Mouse (Mus musculus) cerebellum, postnatal 14 days (tissue): ENCODE measurements at regions not wholly inside any gene's neighbourhood (a gene's known extent, or its start where the extent isn't known, plus 50 kb on each side); places are given as distances from the start of the nearest gene placed in this dataset.

ENCODE experiments used
- DNase-seq, 2 experiments: peaks; one replicate each; pipeline ENCODE4 v3.0.0; 2021; ENCODE audit warnings: mixed read lengths in 2 of 2

- no peak for DNase-seq
Observed at GRCm38 (mm10) chr2:95142151-95142550, 704.2 kb upstream of the Api5 start.

DNA sequence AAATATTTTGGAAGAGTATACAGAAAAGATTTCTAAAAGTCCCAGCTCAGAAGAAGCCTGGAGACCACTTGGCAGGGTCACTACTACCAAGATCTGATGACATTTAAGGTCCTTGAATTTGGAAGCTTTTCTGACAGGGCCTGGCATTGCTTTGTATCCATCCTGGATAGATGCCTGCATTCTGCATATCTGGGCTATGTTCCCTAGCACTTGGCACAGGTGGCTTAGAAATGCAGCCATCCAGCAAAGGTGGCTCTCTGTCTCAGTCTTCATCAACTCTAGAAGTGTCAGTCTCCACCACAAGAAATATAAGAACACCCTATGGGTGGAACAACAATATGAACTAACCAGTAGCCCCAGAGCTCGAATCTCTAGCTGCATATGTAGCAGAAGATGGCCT, 702.2 kb upstream of the Api5 start:
- DNase-seq: peak; percentile 88 to 95

GRCm38 (mm10) chr2:95136636-95137035, 698.7 kb upstream of the Api5 start:
- no peak for DNase-seq

- DNase-seq: peak; percentile 52 to 73
Observed at GRCm38 (mm10) chr2:95131181-95131580, 693.2 kb upstream of the Api5 start.

DNA sequence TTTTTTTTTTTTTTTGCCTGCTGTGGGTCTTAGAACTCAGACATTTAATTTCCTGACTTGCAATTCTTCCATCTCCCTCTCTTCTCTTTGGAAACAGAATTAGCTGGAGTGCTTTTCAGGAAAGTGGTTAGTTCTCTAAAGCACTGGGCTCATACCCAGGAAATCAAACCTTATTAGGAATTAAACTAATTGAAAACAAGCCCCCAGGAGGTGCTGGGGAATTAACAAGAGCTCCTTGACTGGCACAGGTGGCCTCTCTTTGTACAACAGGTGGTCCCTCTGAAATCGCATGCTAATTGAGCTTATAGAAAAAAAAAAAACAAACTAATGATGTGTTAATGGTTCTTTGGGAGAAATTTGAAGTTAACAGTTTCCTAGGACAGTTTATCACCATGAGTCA, 690.8 kb upstream of the Api5 start:
- DNase-seq: no peak

GRCm38 (mm10) chr2:95119544-95119943, 681.6 kb upstream of the Api5 start:
- DNase-seq: no peak

DNA sequence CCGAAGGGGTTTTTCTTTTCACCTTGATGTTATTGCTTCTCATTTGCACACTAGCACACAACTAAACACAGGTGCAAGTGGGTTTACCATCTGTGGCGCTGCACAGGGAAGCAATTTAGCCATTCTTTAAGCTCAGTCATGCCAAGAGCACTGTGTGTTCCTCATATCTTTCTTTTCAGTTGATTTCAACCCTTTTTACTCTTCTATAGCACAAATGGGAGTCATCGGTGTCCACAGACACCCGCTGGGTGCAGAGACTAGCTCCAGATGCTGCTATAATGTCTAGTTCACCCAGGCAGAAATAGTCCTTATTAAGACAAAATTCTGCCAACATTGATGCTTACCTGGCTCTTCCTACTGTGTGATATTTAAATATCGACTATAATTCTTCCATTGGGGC, 659.1 kb upstream of the Api5 start:
- DNase-seq: peak; percentile 5 to 23

DNA sequence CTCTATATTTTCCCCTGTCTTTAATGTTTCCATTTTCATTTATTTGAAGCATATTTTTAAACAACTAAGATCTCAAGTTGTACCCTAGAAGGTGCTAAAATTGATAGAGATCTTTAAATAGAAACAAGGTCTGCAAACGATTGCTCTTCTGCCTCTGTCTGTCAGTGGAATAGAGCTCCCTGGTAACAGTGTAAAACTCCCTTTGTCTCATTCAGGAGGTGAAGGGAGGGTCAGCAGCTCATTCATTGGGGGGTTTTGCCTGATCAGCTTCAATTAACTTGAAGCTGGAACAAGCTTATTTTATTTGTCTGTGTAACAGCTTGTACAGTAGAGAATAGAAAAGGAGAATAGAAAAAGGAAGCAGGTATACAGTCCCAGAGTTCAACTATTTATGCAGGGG, 616.7 kb upstream of the Api5 start:
- no peak for DNase-seq

DNA sequence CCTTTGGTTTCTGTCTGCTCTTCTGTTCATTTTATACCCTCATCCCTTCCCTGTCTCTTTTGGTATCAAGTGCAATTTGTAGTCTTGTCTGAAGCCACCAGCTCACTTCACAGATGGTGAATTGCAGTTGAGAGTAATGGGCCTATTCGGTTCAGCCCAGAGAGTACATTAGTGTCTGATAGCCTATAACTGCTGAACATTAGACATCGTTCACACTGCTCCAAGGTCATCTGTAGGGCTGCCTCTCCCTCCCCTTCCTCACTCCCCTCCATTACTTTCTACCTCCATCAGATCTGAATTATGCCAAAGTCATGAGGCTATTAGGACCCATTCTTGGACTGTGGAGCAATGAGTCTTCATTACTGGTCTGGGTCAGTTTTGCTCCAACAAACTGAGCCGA, 615.9 kb upstream of the Api5 start:
- DNase-seq: no peak
